Mouse (Mus musculus) layer of hippocampus, adult 8-10 months (tissue): ENCODE measurements around the gene Dync2li1. TPM values are rescaled to one million over a fixed set of nuclear protein-coding genes. Genes with fewer than 3 reads are reported as not detected.

ENCODE experiments used
- DNase-seq, 2 experiments: peaks; one replicate each; pipeline ENCODE4 v3.0.0; 2022; ENCODE audit warnings: low spot score in 2 of 2
- total RNA-seq, 4 experiments: library from RNA; stranded (reverse); gene quantifications; 2 replicates each; pipeline ENCODE4 v1.2.4; 2022

Gene Dync2li1
- total RNA-seq = 10 to 100 TPM; 21.0 to 27.2 (median 23.5) TPM

- peak; percentile 91 to 92 for DNase-seq
These were observed at the start of gene Dync2li1 for GRCm38 (mm10) chr17:84626276-84626856. Dync2li1 (plus strand) TSS chr17:84626496.

DNA sequence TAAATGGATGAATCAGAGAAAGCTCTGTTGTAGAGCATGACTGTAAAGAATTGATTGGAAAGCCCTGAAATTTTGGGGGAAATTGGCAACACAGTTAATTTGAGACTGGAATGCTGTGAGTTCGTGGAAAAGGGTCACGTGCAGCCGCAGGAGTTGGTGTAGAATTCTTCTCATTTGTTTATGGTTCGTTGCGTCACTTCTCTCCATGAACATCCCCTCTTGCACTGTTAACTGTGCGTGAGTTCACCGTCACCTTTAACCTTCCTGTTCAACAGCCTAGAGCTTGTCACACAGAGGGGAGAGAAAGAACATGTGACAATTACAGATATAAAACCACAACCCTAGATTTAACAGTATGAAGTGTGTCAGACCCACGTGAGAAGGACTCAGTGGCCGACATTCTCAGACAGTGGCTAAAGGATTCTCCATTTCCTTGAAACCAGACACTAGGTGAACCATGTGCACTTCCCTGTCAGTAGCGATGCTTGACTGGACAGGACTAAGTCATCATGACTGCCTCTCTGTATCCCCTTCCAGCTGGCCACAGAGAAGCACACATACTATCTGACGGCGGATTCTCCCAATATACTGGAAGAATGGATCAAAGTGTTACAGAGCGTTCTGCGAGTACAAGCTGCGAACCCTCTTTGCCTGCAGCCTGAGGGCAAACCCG, 49.5 kb upstream of the Dync2li1 start:
- no peak for DNase-seq

DNA sequence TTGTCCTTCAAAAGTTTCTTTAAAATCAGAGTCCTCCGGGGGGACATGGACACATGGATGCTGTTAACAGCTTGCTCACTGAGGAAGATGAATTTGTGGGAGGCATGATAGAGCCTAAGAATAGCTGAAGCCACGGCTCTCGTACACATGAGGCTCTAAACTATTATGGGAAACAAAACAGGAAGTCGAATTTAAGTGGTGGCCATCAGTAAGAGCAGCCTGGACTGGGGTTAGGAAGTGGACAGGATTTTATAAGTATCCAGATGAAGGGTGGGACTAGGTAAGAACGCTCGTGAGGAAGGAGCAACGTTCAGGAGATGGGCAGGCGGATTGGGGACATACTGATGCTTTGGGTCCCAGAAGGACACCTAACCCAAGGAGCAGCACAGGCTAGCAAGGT, 47.0 kb upstream of the Dync2li1 start:
- DNase-seq = no peak

GRCm38 (mm10) chr17:84579817-84580216, 46.5 kb upstream of the Dync2li1 start:
- DNase-seq = no peak

DNA sequence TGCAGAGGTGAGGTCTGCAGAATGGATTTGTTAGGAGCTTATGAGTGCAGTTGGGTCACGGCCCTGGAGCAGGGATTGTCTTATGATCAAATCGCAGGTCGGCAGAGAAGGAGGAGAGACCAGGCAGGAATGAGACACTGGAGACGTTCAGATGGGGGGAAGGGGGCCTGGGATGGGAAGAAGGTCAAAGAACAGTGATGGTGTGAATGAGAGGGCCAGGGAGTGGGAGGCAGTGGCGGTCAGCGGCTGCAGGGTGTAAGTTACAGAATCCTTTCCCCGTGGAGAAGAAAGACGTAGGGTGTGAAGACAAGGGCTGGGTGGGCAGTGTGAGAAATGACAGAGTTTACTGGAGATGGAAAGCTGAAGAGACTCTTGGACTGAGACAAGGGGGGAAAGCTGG, 45.5 kb upstream of the Dync2li1 start:
- no peak for DNase-seq

DNA sequence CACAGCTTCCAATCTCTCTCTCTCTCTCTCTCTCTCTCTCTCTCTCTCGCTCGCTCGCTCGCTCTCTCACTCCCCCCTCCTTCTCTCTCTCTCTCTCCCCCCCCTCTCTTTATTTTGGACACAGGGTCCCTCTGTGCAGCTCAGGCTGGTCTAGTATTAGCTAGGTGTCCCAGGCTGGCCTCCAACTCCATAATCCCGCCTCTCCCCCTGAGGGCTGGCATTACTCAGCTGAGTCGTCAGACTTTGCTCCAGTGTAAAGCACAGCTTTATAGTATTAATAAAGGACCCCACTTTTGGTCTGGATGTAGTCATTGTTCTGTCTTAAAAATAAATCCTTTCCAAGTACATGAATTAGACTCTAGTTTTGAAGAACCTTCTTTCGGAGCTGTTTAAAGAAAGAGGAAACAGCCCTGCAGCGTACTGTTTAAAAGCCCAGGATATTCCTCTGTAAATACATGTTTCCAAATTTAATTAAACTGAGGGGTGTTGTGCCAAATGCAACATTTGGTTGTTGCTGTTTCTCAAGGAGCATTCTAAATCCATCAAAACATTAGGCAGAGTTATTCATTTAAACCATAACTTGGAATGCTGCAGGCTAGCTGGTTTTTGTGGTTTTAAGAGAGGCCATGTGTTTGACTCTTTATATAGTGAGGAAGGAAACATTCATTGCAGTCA, 44.4 kb upstream of the Dync2li1 start:
- DNase-seq = no peak

DNA sequence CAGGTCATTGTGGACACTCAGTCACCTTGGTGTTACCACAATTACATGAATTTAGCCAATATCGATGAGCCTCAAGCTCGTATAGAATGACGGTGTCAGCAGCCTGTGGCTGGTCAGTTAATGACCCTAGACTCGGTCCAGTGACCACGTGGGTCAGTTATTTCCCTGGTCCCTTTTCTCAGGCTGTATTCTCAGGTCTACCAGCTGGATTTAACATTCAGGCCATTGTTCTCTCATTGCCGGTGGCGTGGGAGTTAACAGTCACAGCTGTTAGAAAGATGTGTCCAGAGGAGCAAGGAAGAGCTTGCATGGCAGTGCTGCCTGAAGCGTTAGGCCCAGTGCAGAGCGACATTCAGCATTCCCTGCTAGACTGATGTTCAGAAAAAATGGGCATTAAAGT, 42.2 kb upstream of the Dync2li1 start:
- no peak for DNase-seq

DNA sequence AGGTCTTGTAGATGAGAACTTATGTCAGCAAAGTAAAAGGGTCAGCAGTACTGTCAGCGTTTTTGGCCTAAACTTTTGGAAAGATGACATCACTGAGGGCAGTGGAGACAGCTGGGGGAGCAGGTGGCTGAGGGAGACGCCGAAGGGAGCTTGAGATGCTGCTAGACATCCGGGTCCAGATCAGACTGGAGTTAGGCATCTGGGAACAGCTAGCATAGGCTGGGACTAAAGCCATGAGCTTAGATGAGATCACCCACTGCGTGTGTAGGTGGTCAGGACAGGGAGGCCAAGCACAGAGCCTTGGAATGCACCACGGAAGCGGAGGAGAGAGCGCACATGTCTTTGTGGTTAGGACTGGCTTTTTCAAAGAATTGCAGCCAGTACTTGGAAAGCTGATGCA, 41.2 kb upstream of the Dync2li1 start:
- peak; percentile 59 to 64 for DNase-seq

DNA sequence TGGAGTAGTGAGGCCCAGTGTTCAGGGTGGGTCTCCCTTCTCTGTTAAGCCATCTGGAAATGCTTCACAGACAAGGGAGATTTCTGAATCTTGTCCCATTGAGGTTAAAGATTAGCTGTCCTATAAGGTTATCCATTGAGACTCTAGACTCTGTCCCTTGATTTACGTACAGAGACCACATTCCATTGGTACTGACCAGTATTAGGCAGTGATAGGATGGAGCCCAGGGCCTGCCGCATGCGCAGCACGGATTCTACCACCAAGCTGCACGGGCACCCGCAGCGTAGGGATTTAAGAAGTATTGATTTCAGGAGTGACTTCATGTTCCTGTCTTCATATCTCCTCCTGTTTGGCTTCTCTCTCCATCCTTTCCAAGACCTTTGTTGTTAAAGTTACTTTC, 36.2 kb upstream of the Dync2li1 start:
- no peak for DNase-seq

GRCm38 (mm10) chr17:84591431-84592150, 34.7 kb upstream of the Dync2li1 start:
- no peak for DNase-seq

DNA sequence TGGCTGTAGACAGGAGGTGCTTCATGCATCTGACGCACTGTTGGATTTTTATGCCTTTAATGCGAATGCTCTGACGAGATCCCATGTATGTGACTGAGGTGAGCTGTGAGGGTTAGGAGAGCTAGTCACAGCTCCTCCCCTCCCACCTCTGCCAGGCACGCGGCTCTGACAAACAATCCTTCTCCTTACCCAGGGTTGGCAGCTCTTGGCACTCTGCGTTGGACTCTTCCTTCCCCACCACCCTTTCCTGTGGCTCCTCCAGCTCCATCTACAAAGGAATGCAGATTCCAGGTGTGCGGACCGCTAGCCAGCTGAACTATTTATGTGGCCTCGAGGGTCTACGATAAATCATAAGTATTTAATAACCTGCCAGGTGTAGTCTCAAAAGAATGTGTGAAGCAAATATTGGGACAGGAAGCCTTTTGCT, 30.3 kb upstream of the Dync2li1 start:
- DNase-seq = no peak

- no peak for DNase-seq
These were observed 29.8 kb upstream of the Dync2li1 start for GRCm38 (mm10) chr17:84596501-84596900.

GRCm38 (mm10) chr17:84597859-84598258, 28.4 kb upstream of the Dync2li1 start:
- no peak for DNase-seq

- DNase-seq = no peak
These were observed 27.4 kb upstream of the Dync2li1 start for GRCm38 (mm10) chr17:84598928-84599327.

DNA sequence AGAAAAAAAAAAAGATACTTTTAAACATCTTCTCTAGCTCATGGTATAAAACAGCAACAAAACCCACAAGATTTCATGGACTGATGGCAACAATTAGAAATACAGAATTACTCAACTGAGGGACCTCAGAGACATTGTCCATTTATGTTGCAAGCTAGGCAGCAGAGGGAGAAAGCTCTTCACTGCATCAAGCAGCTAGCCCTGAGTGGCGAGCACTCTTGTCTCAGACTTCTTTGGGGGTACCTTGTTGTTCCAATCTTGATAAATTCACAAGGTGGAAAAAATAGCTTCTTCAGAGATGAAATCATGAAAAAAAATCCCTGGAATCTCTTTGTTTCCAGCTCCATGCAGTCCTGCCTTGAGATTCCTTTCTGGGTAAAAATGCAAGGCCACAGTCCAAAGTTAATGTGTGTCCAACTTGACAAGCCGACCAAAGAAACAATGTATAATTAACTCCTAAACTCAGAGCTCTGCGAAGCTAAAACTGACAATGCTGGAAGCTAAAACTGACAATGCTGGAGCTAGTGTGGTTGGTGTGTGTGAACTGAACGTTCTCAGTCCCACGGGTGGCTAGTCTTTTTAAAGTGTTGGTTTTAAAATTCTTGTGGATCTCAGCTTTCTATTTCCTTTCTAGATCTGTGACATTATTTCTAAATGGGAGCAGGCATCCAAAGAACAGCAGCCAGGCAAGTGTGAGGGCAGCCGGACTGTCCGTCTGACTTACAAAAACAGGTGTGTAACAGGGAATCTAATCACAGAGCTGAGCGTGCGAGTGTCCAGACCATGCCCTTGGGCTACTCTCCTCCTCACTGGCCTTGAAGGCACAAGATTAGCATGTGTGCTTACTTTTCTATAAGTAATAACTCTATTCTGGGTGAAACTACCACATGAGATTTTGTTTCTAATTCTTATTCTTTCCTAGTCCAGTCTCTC, 26.0 kb upstream of the Dync2li1 start:
- DNase-seq = no peak

- DNase-seq = peak in 1 of 2 experiments; percentile 51
These were observed 24.5 kb upstream of the Dync2li1 start for GRCm38 (mm10) chr17:84601805-84602204.

DNA sequence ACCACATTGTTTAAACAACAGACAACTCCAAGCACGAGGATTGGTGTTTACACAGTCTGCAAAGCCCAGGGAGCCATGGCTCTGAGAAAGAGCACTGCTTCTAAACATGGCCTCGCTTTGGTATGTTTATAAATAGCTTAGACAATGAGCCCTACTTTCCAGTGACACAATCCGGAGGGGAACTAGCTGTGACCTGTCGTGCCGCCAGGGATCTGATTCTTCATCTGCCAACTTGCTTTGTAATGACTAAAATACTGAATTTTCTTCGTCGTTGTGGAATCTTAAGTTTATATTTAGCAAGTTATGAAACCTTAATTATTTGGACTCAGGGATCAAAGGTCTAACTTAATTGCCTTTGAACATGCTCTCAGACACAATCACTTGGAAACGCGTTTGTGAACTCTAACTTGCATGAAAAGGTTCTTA, 23.1 kb upstream of the Dync2li1 start:
- no peak for DNase-seq

DNA sequence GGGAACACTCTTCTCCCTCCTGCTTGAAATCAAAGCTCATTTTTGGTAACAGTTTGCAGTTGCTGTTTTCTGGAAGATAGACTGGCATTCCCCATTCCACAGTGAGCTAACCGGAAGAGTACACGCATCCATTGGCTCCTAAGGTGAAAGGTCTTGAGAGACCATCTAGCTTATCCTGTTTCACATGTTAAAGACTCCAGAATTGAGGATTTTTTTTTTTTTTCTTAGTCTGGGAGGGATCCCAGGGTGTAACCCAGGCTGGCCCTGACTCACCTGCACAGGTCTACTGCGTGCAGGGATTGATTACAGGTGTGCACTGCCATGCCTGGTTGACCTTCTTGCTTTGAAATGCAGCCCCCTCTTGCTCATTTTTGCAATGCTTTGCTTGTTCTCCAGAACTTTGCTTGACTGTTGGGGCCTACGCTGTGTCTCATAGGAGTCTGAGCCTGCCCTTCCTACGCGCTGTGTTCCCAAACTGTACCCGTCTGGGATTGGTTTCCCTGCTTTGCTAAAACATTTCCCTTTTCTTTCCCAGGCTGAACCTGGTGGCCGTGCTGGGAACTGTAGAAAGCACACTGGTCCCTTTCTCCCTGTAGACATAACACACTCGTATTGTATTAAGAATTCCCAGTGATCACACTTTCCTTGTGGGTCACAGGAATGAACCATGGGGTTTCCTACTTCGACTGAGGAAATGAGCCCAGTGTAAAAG, 22.4 kb upstream of the Dync2li1 start:
- no peak for DNase-seq

- DNase-seq = no peak
These were observed 19.3 kb upstream of the Dync2li1 start for GRCm38 (mm10) chr17:84606976-84607375.

DNA sequence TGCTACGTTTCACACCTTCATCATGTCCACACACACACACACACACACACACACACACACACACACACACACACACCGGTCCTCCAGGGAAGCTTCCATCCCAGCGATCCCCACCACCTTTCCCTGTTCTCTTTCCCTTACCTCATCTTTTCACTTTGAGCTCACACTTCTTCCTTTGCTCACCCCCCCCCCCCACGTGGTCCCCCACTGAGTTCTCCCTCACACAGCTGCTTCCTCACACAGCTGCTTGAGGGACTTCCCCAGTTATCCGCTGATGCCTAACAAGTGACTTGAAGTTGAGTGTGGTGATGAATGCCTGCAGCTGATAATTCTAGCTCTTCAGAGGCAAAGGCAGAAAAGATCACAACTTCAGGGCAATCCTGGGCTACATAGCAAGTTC, 18.7 kb upstream of the Dync2li1 start:
- DNase-seq = no peak
